Mouse (Mus musculus): ENCODE data around the gene Rad23b. TPM values are rescaled to one million over a fixed set of nuclear protein-coding genes. Genes with fewer than 3 reads are reported as not detected.

Rad23b gene
- total and polyA plus RNA-seq, 3 experiments = 200 to 270 TPM; not detected in 1

GRCm38 (mm10) chr4:55354038-55354437 lies 4.2 kb downstream of the Rad23b start (continued):
- no peak for TF ChIP-seq NELFE (IDR thresholded peaks at IDR 0.05; ENCODE audit: low read depth, low read length)
- no peak for TF ChIP-seq ZMIZ1 (IDR thresholded peaks at IDR 0.05; ENCODE audit: low read depth, low read length)
- TF ChIP-seq CHD2 (IDR thresholded peaks at IDR 0.05; ENCODE audit: low read length) = no peak

- Histone ChIP-seq H3K79me2 (ENCODE audit: control insufficient read depth, insufficient read depth, low read length, poor library complexity) (peaks cover 83% of the 10 kb centered on the region), H3K27ac (ENCODE audit: control insufficient read depth, low read depth, low read length) (no peak overlapping the region), H3K9me3 (replicated peaks; ENCODE audit: insufficient read depth, low read length) (no peaks in the 10 kb centered on the region), H3K4me1 (ENCODE audit: control insufficient read depth in 1 of 2, insufficient read depth in 2 of 2, low read length in 2 of 2) (peaks cover 13 to 19% of the 10 kb centered on the region in 2 experiments; a peak in 3 of 4 replicates), H3K4me3 (ENCODE audit: control insufficient read depth in 1 of 2, insufficient read depth in 1 of 2, low read depth in 2 of 2, low read length in 2 of 2) (no peak overlapping the region), H3K27me3 (ENCODE audit: control insufficient read depth in 1 of 2, insufficient read depth in 2 of 2, low read length in 2 of 2) (no peaks in the 10 kb centered on the region), H3K9ac (ENCODE audit: control insufficient read depth, low read depth, low read length, poor library complexity, severe bottlenecking) (no peak overlapping the region), H3K36me3 (ENCODE audit: control insufficient read depth in 1 of 2, insufficient read depth in 2 of 2, low read length in 2 of 2) (peaks cover 26 to 44% of the 10 kb centered on the region in 2 experiments)
- TF ChIP-seq SIN3A (IDR thresholded peaks at IDR 0.05; ENCODE audit: low read length) (no peak), JUND (IDR thresholded peaks at IDR 0.05; ENCODE audit: low read depth, low read length) (no peak), NELFE (IDR thresholded peaks at IDR 0.05; ENCODE audit: low read depth, low read length) (no peak), MAZ (IDR thresholded peaks at IDR 0.05; ENCODE audit: low read depth, low read length) (no peak), MAFK (IDR thresholded peaks at IDR 0.05; ENCODE audit: borderline replicate concordance, low read depth, low read length) (no peak), ZKSCAN1 (IDR thresholded peaks at IDR 0.05; ENCODE audit: low read depth, low read length) (no peak), GABPA (IDR thresholded peaks at IDR 0.05; ENCODE audit: low read depth, low read length) (no peak), POLR2AphosphoS2 (IDR thresholded peaks at IDR 0.05; ENCODE audit: low read length) (no peak), CTCF (IDR thresholded peaks at IDR 0.05 in 2 of 3, conservative IDR thresholded peaks at IDR 0.05 in 1 of 3; ENCODE audit: control insufficient read depth in 1 of 3, insufficient read depth in 1 of 3, low read depth in 2 of 3, low read length in 3 of 3, poor library complexity in 1 of 3, severe bottlenecking in 1 of 3) (no peak), SMC3 (IDR thresholded peaks at IDR 0.05; ENCODE audit: low read depth, low read length) (no peak), MAX (IDR thresholded peaks at IDR 0.05; ENCODE audit: low read length) (no peak), TBP (IDR thresholded peaks at IDR 0.05; ENCODE audit: low read depth, low read length) (no peak), MEF2A (IDR thresholded peaks at IDR 0.05; ENCODE audit: extremely low read depth, insufficient replicate concordance, low read depth, low read length, poor library complexity, severe bottlenecking) (no peak), MXI1 (IDR thresholded peaks at IDR 0.05; ENCODE audit: low read depth, low read length) (no peak)
- DNase-seq (ENCODE audit: low read depth, low spot score) = no peak
Observed at GRCm38 (mm10) chr4:55355845-55356244, 6.0 kb downstream of the Rad23b start.

GRCm38 (mm10) chr4:55356726-55357125 lies 6.9 kb downstream of the Rad23b start:
- no peaks in the 10 kb centered on the region for H3K27me3 ChIP-seq (ENCODE audit: control insufficient read depth in 1 of 2, insufficient read depth in 2 of 2, low read length in 2 of 2)
- DNase-seq (ENCODE audit: low read depth, low spot score) = no peak
- peaks cover 81% of the 10 kb centered on the region for H3K79me2 ChIP-seq (ENCODE audit: control insufficient read depth, insufficient read depth, low read length, poor library complexity)
- H3K9me3 ChIP-seq (replicated peaks; ENCODE audit: insufficient read depth, low read length) = no peaks in the 10 kb centered on the region
- H3K4me3 ChIP-seq (ENCODE audit: control insufficient read depth in 1 of 2, insufficient read depth in 1 of 2, low read depth in 2 of 2, low read length in 2 of 2) = no peak overlapping the region
- H3K4me1 ChIP-seq (ENCODE audit: control insufficient read depth in 1 of 2, insufficient read depth in 2 of 2, low read length in 2 of 2) = peaks cover 12 to 19% of the 10 kb centered on the region in 2 experiments; a peak in 3 of 4 replicates
- no peak for TF ChIP-seq NELFE (IDR thresholded peaks at IDR 0.05; ENCODE audit: low read depth, low read length)
- no peak for TF ChIP-seq GABPA (IDR thresholded peaks at IDR 0.05; ENCODE audit: low read depth, low read length)
- TF ChIP-seq ETS1 (IDR thresholded peaks at IDR 0.05; ENCODE audit: low read depth, low read length) = no peak
- no peak for TF ChIP-seq BHLHE40 (IDR thresholded peaks at IDR 0.05; ENCODE audit: borderline replicate concordance, low read depth, low read length)
- no peak for TF ChIP-seq MAZ (IDR thresholded peaks at IDR 0.05; ENCODE audit: low read depth, low read length)
- no peak for TF ChIP-seq TAL1 (IDR thresholded peaks at IDR 0.05; ENCODE audit: low read length)
- no peak for TF ChIP-seq CHD1 (IDR thresholded peaks at IDR 0.05; ENCODE audit: low read depth, low read length)
- TF ChIP-seq CHD2 (IDR thresholded peaks at IDR 0.05; ENCODE audit: low read length) = no peak
- no peak for TF ChIP-seq SMC3 (IDR thresholded peaks at IDR 0.05; ENCODE audit: low read depth, low read length)
- TF ChIP-seq HCFC1 (IDR thresholded peaks at IDR 0.05; ENCODE audit: low read depth, low read length) = no peak
- no peak for TF ChIP-seq TBP (IDR thresholded peaks at IDR 0.05; ENCODE audit: low read depth, low read length)
- TF ChIP-seq MYC (IDR thresholded peaks at IDR 0.05; ENCODE audit: low read depth, low read length) = no peak
- TF ChIP-seq USF2 (IDR thresholded peaks at IDR 0.05; ENCODE audit: borderline replicate concordance in 1 of 2, insufficient read depth in 1 of 2, low read depth in 1 of 2, low read length in 2 of 2) = no peak
- TF ChIP-seq MEF2A (IDR thresholded peaks at IDR 0.05; ENCODE audit: extremely low read depth, insufficient replicate concordance, low read depth, low read length, poor library complexity, severe bottlenecking) = no peak
- no peak for TF ChIP-seq USF1 (IDR thresholded peaks at IDR 0.05; ENCODE audit: low read depth, low read length)
- no peak for TF ChIP-seq MXI1 (IDR thresholded peaks at IDR 0.05; ENCODE audit: low read depth, low read length)
- H3K27ac ChIP-seq (ENCODE audit: control insufficient read depth, low read depth, low read length) = no peak overlapping the region
- no peak overlapping the region for H3K9ac ChIP-seq (ENCODE audit: control insufficient read depth, low read depth, low read length, poor library complexity, severe bottlenecking)
- peaks cover 26 to 42% of the 10 kb centered on the region in 2 experiments for H3K36me3 ChIP-seq (ENCODE audit: control insufficient read depth in 1 of 2, insufficient read depth in 2 of 2, low read length in 2 of 2)

All from MEL (cell line).